Mouse (Mus musculus): ENCODE results near the gene Pdgfb. TPM values are rescaled to one million over a fixed set of nuclear protein-coding genes. Genes with fewer than 3 reads are reported as not detected.

Pdgfb gene
- polyA plus RNA-seq, 1 experiment from 2014 or later: 1.6 TPM

GRCm38 (mm10) chr15:80050093-80050492 lies 35.3 kb upstream of the Pdgfb start:
- H3K27ac ChIP-seq (replicated peaks): no peak overlapping the region
- H3K9me3 ChIP-seq: peaks cover 5% of the 10 kb centered on the region; the same call in 1 of the 2 replicates
- no peaks in the 10 kb centered on the region for H3K27me3 ChIP-seq (replicated peaks; ENCODE audit: low read depth, poor library complexity, severe bottlenecking)
- no peak for DNase-seq (ENCODE audit: low spot score)
- H3K36me3 ChIP-seq (replicated peaks): no peaks in the 10 kb centered on the region
- 59% methylated on average over 4 of the region's 4 CpGs for WGBS
- no peak overlapping the region for H3K4me3 ChIP-seq
- H3K4me1 ChIP-seq: peaks cover 26% of the 10 kb centered on the region

GRCm38 (mm10) chr15:80047973-80048372 lies 33.2 kb upstream of the Pdgfb start:
- H3K27me3 ChIP-seq (replicated peaks; ENCODE audit: low read depth, poor library complexity, severe bottlenecking): no peaks in the 10 kb centered on the region
- H3K4me1 ChIP-seq: peaks cover 19% of the 10 kb centered on the region
- H3K27ac ChIP-seq (replicated peaks): no peak overlapping the region
- H3K9me3 ChIP-seq: peaks cover 5% of the 10 kb centered on the region; the same call in 1 of the 2 replicates
- no peak for DNase-seq (ENCODE audit: low spot score)
- 57% methylated on average over 5 of the region's 5 CpGs for WGBS
- no peaks in the 10 kb centered on the region for H3K36me3 ChIP-seq (replicated peaks)
- H3K4me3 ChIP-seq: no peak overlapping the region

- Histone ChIP-seq H3K36me3 (replicated peaks) (no peaks in the 10 kb centered on the region), H3K4me3 (no peak overlapping the region), H3K27me3 (replicated peaks; ENCODE audit: low read depth, poor library complexity, severe bottlenecking) (no peaks in the 10 kb centered on the region), H3K9me3 (peaks cover 5% of the 10 kb centered on the region; the same call in 1 of the 2 replicates), H3K27ac (replicated peaks) (no peak overlapping the region), H3K4me1 (peaks cover 19% of the 10 kb centered on the region)
- no peak for DNase-seq (ENCODE audit: low spot score)
- 83% methylated on average over 2 of the region's 2 CpGs for WGBS
Measured at GRCm38 (mm10) chr15:80047242-80047641, 32.5 kb upstream of the Pdgfb start.

- 97% methylated on average over 2 of the region's 2 CpGs for WGBS
- Histone ChIP-seq H3K27ac (replicated peaks) (no peak overlapping the region), H3K27me3 (replicated peaks; ENCODE audit: low read depth, poor library complexity, severe bottlenecking) (no peaks in the 10 kb centered on the region), H3K9me3 (peaks cover 5% of the 10 kb centered on the region; the same call in 1 of the 2 replicates), H3K36me3 (replicated peaks) (no peaks in the 10 kb centered on the region), H3K4me1 (peaks cover 7% of the 10 kb centered on the region; the same call in 1 of the 2 replicates), H3K4me3 (no peak overlapping the region)
- no peak for DNase-seq (ENCODE audit: low spot score)
Measured at GRCm38 (mm10) chr15:80045749-80046148, 31.0 kb upstream of the Pdgfb start.

- H3K9me3 ChIP-seq: peaks cover 5% of the 10 kb centered on the region; the same call in 1 of the 2 replicates
- no peak overlapping the region for H3K27ac ChIP-seq (replicated peaks)
- no peak overlapping the region for H3K4me3 ChIP-seq
- WGBS: 90% methylated on average over 10 of the region's 10 CpGs
- no peaks in the 10 kb centered on the region for H3K36me3 ChIP-seq (replicated peaks)
- peaks cover 5% of the 10 kb centered on the region; the same call in 1 of the 2 replicates for H3K4me1 ChIP-seq
- no peaks in the 10 kb centered on the region for H3K27me3 ChIP-seq (replicated peaks; ENCODE audit: low read depth, poor library complexity, severe bottlenecking)
- no peak for DNase-seq (ENCODE audit: low spot score)
Measured at GRCm38 (mm10) chr15:80044249-80044648, 29.5 kb upstream of the Pdgfb start.

GRCm38 (mm10) chr15:80042152-80042551 lies 27.4 kb upstream of the Pdgfb start:
- peaks cover 5% of the 10 kb centered on the region; the same call in 1 of the 2 replicates for H3K9me3 ChIP-seq
- no peaks in the 10 kb centered on the region for H3K4me1 ChIP-seq
- 74% methylated on average over 4 of the region's 4 CpGs for WGBS
- no peaks in the 10 kb centered on the region for H3K27me3 ChIP-seq (replicated peaks; ENCODE audit: low read depth, poor library complexity, severe bottlenecking)
- no peaks in the 10 kb centered on the region for H3K36me3 ChIP-seq (replicated peaks)
- DNase-seq (ENCODE audit: low spot score): no peak
- H3K4me3 ChIP-seq: no peak overlapping the region
- no peak overlapping the region for H3K27ac ChIP-seq (replicated peaks)

- no peaks in the 10 kb centered on the region for H3K9me3 ChIP-seq
- H3K27me3 ChIP-seq (replicated peaks; ENCODE audit: low read depth, poor library complexity, severe bottlenecking): no peaks in the 10 kb centered on the region
- 98% methylated on average over 2 of the region's 2 CpGs for WGBS
- no peaks in the 10 kb centered on the region for H3K36me3 ChIP-seq (replicated peaks)
- H3K4me1 ChIP-seq: 0 out of 2 replicates have a peak, but pooled peaks cover 5% of the 10 kb centered on the region
- H3K27ac ChIP-seq (replicated peaks): no peak overlapping the region
- H3K4me3 ChIP-seq: no peak overlapping the region
- DNase-seq (ENCODE audit: low spot score): no peak
Measured at GRCm38 (mm10) chr15:80038110-80038391, 23.3 kb upstream of the Pdgfb start.

- H3K27me3 ChIP-seq (replicated peaks; ENCODE audit: low read depth, poor library complexity, severe bottlenecking): no peaks in the 10 kb centered on the region
- H3K4me3 ChIP-seq: no peak overlapping the region
- no peaks in the 10 kb centered on the region for H3K9me3 ChIP-seq
- no peak overlapping the region for H3K27ac ChIP-seq (replicated peaks)
- H3K4me1 ChIP-seq: 0 out of 2 replicates have a peak, but pooled peaks cover 5% of the 10 kb centered on the region
- no peak for DNase-seq (ENCODE audit: low spot score)
- WGBS: 87% methylated on average over 11 of the region's 11 CpGs
- H3K36me3 ChIP-seq (replicated peaks): no peaks in the 10 kb centered on the region
Measured at GRCm38 (mm10) chr15:80037255-80038109, 22.7 kb upstream of the Pdgfb start.

- 0 out of 2 replicates have a peak, but pooled peaks cover 5% of the 10 kb centered on the region for H3K4me1 ChIP-seq
- H3K27me3 ChIP-seq (replicated peaks; ENCODE audit: low read depth, poor library complexity, severe bottlenecking): no peaks in the 10 kb centered on the region
- DNase-seq (ENCODE audit: low spot score): no peak
- H3K27ac ChIP-seq (replicated peaks): no peak overlapping the region
- H3K9me3 ChIP-seq: peaks cover 6% of the 10 kb centered on the region; the same call in 1 of the 2 replicates
- 88% methylated on average over 6 of the region's 6 CpGs for WGBS
- H3K36me3 ChIP-seq (replicated peaks): no peaks in the 10 kb centered on the region
- H3K4me3 ChIP-seq: no peak overlapping the region
Measured at GRCm38 (mm10) chr15:80035341-80035885, 20.6 kb upstream of the Pdgfb start.

GRCm38 (mm10) chr15:80034913-80035312 lies 20.1 kb upstream of the Pdgfb start:
- Histone ChIP-seq H3K36me3 (replicated peaks) (no peaks in the 10 kb centered on the region), H3K27ac (replicated peaks) (no peak overlapping the region), H3K9me3 (peaks cover 6% of the 10 kb centered on the region; the same call in 1 of the 2 replicates), H3K27me3 (replicated peaks; ENCODE audit: low read depth, poor library complexity, severe bottlenecking) (no peaks in the 10 kb centered on the region), H3K4me1 (0 out of 2 replicates have a peak, but pooled peaks cover 5% of the 10 kb centered on the region), H3K4me3 (no peak overlapping the region)
- no peak for DNase-seq (ENCODE audit: low spot score)

- WGBS: 75% methylated on average over 7 of the region's 7 CpGs
- H3K9me3 ChIP-seq: peaks cover 6% of the 10 kb centered on the region; the same call in 1 of the 2 replicates
- H3K36me3 ChIP-seq (replicated peaks): no peaks in the 10 kb centered on the region
- H3K27me3 ChIP-seq (replicated peaks; ENCODE audit: low read depth, poor library complexity, severe bottlenecking): no peaks in the 10 kb centered on the region
- DNase-seq (ENCODE audit: low spot score): no peak
- H3K27ac ChIP-seq (replicated peaks): no peak overlapping the region
- 0 out of 2 replicates have a peak, but pooled peaks cover 5% of the 10 kb centered on the region for H3K4me1 ChIP-seq
- H3K4me3 ChIP-seq: no peak overlapping the region
Measured at GRCm38 (mm10) chr15:80034366-80034765, 19.6 kb upstream of the Pdgfb start.

- H3K27me3 ChIP-seq (replicated peaks; ENCODE audit: low read depth, poor library complexity, severe bottlenecking): no peaks in the 10 kb centered on the region
- no peak for DNase-seq (ENCODE audit: low spot score)
- H3K4me1 ChIP-seq: peaks cover 16% of the 10 kb centered on the region
- WGBS: 85% methylated on average over 4 of the region's 4 CpGs
- peaks cover 6% of the 10 kb centered on the region; the same call in 1 of the 2 replicates for H3K9me3 ChIP-seq
- H3K27ac ChIP-seq (replicated peaks): no peak overlapping the region
- H3K4me3 ChIP-seq: no peak overlapping the region
- H3K36me3 ChIP-seq (replicated peaks): no peaks in the 10 kb centered on the region
Measured at GRCm38 (mm10) chr15:80031133-80031532, 16.4 kb upstream of the Pdgfb start.

GRCm38 (mm10) chr15:80030399-80030798 lies 15.6 kb upstream of the Pdgfb start:
- no peaks in the 10 kb centered on the region for H3K27me3 ChIP-seq (replicated peaks; ENCODE audit: low read depth, poor library complexity, severe bottlenecking)
- WGBS: 88% methylated on average over 10 of the region's 10 CpGs
- no peak for DNase-seq (ENCODE audit: low spot score)
- no peak overlapping the region for H3K4me3 ChIP-seq
- no peak overlapping the region for H3K27ac ChIP-seq (replicated peaks)
- no peaks in the 10 kb centered on the region for H3K36me3 ChIP-seq (replicated peaks)
- H3K4me1 ChIP-seq: peaks cover 23% of the 10 kb centered on the region
- H3K9me3 ChIP-seq: peaks cover 6% of the 10 kb centered on the region; the same call in 1 of the 2 replicates

All from embryonic facial prominence, embryonic 10.5 days (tissue).